Mouse (Mus musculus) myocyte (in vitro differentiated cells): Measurements from ENCODE around the gene Nox1. TPM values are rescaled to one million over a fixed set of nuclear protein-coding genes. Genes with fewer than 3 reads are reported as not detected.

ENCODE experiments used
- H3K27me3 ChIP-seq: one replicate; pipeline ENCODE4 v1.6.1; 2011; ENCODE audit not compliant: control insufficient read depth, insufficient read depth, insufficient read length
- H3K36me3 ChIP-seq: one replicate; pipeline ENCODE4 v1.6.1; 2011; ENCODE audit not compliant: control insufficient read depth, insufficient read depth
- H3K4me2 ChIP-seq: one replicate; pipeline ENCODE4 v1.6.1; 2011; ENCODE audit warnings: low read depth, control low read depth
- H3K4me3 ChIP-seq: one replicate; pipeline ENCODE4 v1.5.1; 2011; ENCODE audit warnings: mild to moderate bottlenecking, control low read depth, moderate library complexity
- H3K79me2 ChIP-seq: one replicate; pipeline ENCODE4 v1.6.1; 2011; ENCODE audit not compliant: control insufficient read depth, insufficient read depth
- H3ac ChIP-seq: one replicate; pipeline ENCODE4 v1.6.1; 2011; ENCODE audit not compliant: control insufficient read depth, insufficient read length
- CEBPB ChIP-seq: IDR thresholded peaks from 2 replicates; pipeline ENCODE4 v1.6.1; 2011; ENCODE audit warnings: mild to moderate bottlenecking, moderate library complexity; ENCODE audit not compliant: poor library complexity, insufficient read depth, severe bottlenecking
- E2F4 ChIP-seq: IDR thresholded peaks from one replicate; pipeline ENCODE4 v1.6.1; 2011; ENCODE audit warnings: mild to moderate bottlenecking, control low read depth, moderate library complexity; ENCODE audit not compliant: insufficient read depth
- MAX ChIP-seq: IDR thresholded peaks from one replicate; pipeline ENCODE4 v1.6.1; 2011; ENCODE audit warnings: low read depth, mild to moderate bottlenecking, control low read depth
- MYOD1 ChIP-seq, 3 experiments: IDR thresholded peaks; one replicate each; pipeline ENCODE4 v1.6.1; 2011; ENCODE audit warnings: control low read depth in 2 of 3, low read depth in 2 of 3, mild to moderate bottlenecking in 2 of 3, moderate library complexity in 1 of 3; ENCODE audit not compliant: insufficient read length in 2 of 3, control insufficient read depth in 1 of 3
- MYOG ChIP-seq, 3 experiments: IDR thresholded peaks; one replicate each; pipeline ENCODE4 v1.6.1; 2011; ENCODE audit warnings: control low read depth in 2 of 3, low read depth in 2 of 3, mild to moderate bottlenecking in 2 of 3; ENCODE audit not compliant: insufficient read length in 2 of 3, control insufficient read depth in 1 of 3, insufficient read depth in 1 of 3
- POLR2A ChIP-seq: IDR thresholded peaks from one replicate; pipeline ENCODE4 v1.6.1; 2011; ENCODE audit warnings: low read depth, mild to moderate bottlenecking, control low read depth, moderate library complexity; ENCODE audit not compliant: insufficient read length
- POLR2AphosphoS2 ChIP-seq: IDR thresholded peaks from one replicate; pipeline ENCODE4 v1.6.1; 2011; ENCODE audit warnings: low read depth, control low read depth; ENCODE audit not compliant: insufficient read length
- REST ChIP-seq: IDR thresholded peaks from one replicate; pipeline ENCODE4 v1.6.1; 2011; ENCODE audit warnings: mild to moderate bottlenecking, control low read depth, moderate library complexity; ENCODE audit not compliant: insufficient read depth, insufficient read length
- SRF ChIP-seq: IDR thresholded peaks from one replicate; pipeline ENCODE4 v1.6.1; 2011; ENCODE audit warnings: low read depth; ENCODE audit not compliant: control insufficient read depth, insufficient read length
- TCF12 ChIP-seq: IDR thresholded peaks from one replicate; pipeline ENCODE4 v1.6.1; 2011; ENCODE audit warnings: mild to moderate bottlenecking, control low read depth; ENCODE audit not compliant: poor library complexity, insufficient read depth, severe bottlenecking
- TCF3 ChIP-seq: IDR thresholded peaks from one replicate; pipeline ENCODE4 v1.6.1; 2011; ENCODE audit warnings: low read depth, control low read depth; ENCODE audit not compliant: insufficient read length
- USF1 ChIP-seq: IDR thresholded peaks from one replicate; pipeline ENCODE4 v1.6.1; 2011; ENCODE audit warnings: low read depth, mild to moderate bottlenecking, control low read depth, moderate library complexity
- polyA plus RNA-seq: library from polyadenylated mRNA; unstranded; fragments of >200 nt; fragmentation: generic; extraction: Trizol; gene quantifications from one replicate; pipeline ENCODE4 v1.2.1, GENCODE M21; 2012; ENCODE audit warnings: missing spikeins

Nox1 gene
- polyA plus RNA-seq, 1 experiment, result 0.04 TPM

DNA sequence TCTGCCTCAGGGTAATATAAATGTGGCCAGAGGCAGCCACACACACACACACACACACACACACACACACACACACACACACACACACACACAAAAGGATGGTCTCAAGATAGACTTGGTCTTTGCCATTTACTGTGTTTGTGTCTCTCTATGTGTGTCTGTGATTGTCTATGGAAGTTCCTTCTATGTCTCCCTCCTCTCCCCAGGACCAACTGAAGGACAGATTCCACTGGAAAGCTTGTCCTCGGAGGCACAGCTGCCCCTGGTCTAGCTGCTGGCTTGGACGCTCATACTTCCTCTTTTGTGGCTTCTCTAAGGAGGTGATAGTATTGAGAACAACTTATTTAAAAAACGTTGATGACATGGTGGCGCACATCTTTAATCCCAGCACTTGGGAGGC is 58.3 kb downstream of the Nox1 start:
- H3K4me3 ChIP-seq, result no peak overlapping the region
- TF ChIP-seq CEBPB (no peak), TCF3 (no peak), REST (no peak), USF1 (no peak), E2F4 (no peak), MAX (no peak), POLR2AphosphoS2 (no peak), MYOD1 (IDR thresholded peaks at IDR 0.05; ENCODE audit: control insufficient read depth in 1 of 3, insufficient read length in 2 of 3, low read depth in 2 of 3) (no peak), TCF12 (no peak)
- H3ac ChIP-seq, result no peak overlapping the region
- H3K36me3 ChIP-seq, result no peaks in the 10 kb centered on the region
- no peaks in the 10 kb centered on the region for H3K79me2 ChIP-seq
- no peaks in the 10 kb centered on the region for H3K27me3 ChIP-seq
- H3K4me2 ChIP-seq, result no peak overlapping the region

DNA sequence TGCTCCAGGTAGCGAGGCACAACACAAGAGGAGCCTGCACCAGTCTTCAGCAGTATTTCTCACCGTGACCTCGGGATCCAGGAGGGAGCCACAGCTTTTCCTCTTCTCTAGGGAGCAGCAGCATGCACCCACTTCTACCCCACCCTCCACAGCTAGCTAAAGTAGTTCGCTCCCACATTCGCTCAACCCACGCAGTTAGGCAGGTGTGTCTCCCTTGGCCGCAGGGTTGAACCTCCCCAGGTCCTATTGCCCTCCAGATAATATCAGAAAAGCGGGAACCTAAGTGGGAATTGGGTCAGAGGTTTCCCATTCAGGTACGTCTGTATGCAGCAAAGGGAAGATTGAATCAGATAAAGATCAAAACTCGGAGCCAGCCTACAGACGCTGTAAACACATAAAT is 58.9 kb downstream of the Nox1 start:
- H3K79me2 ChIP-seq, result no peaks in the 10 kb centered on the region
- no peak overlapping the region for H3K4me2 ChIP-seq
- no peak overlapping the region for H3ac ChIP-seq
- no peaks in the 10 kb centered on the region for H3K36me3 ChIP-seq
- no peak for TF ChIP-seq POLR2A
- no peak for TF ChIP-seq TCF3
- TF ChIP-seq CEBPB, result no peak
- no peak for TF ChIP-seq E2F4
- no peak for TF ChIP-seq MYOD1 (IDR thresholded peaks at IDR 0.05; ENCODE audit: control insufficient read depth in 1 of 3, insufficient read length in 2 of 3, low read depth in 2 of 3)
- no peak for TF ChIP-seq MYOG (IDR thresholded peaks at IDR 0.05; ENCODE audit: control insufficient read depth in 1 of 3, insufficient read depth in 1 of 3, insufficient read length in 2 of 3, low read depth in 2 of 3)
- TF ChIP-seq POLR2AphosphoS2, result no peak
- TF ChIP-seq USF1, result no peak
- TF ChIP-seq TCF12, result no peak
- TF ChIP-seq REST, result no peak
- TF ChIP-seq SRF, result no peak
- no peak for TF ChIP-seq MAX
- H3K4me3 ChIP-seq, result no peak overlapping the region
- H3K27me3 ChIP-seq, result no peaks in the 10 kb centered on the region

DNA sequence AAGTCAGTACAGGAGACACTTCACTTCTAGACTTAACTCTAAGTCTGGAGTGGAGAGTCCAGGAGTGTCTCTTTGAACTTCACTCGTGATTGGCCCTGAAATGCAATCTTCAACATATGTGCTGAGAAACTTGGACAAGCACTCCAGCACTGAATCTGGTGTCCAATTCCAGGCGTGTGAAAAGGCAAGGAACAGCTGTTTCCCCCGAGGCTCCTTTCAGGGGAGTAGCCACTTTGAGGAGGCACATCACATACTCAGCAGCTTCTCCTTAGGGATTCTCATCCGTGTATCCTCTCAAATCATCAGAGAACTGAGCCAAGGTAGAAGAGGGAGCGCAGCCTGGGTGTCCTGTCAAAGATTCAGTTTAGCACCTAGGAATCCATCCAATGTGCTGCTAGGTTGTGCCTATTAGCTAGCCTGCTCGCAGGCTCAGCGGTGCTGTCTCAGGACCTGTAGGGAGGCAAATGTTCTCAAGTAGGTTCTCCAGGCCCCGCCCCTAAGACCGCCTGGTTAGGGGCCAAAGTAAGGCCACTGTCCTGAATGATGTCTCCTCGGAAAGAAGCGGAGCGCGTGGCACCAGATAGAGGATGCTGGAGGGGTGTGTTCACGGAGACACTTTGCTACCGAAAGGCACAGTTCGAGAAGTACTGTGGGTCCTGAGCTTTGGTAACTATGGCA is 59.6 kb downstream of the Nox1 start, which contains the start of gene Xkrx:
Gene Xkrx, minus strand, starts transcription at position 34 of the 678 bp plus-strand sequence.
- no peak for TF ChIP-seq TCF12
- no peak for TF ChIP-seq TCF3
- TF ChIP-seq USF1, result no peak
- no peak for TF ChIP-seq POLR2AphosphoS2
- TF ChIP-seq MYOD1 (IDR thresholded peaks at IDR 0.05; ENCODE audit: control insufficient read depth in 1 of 3, insufficient read length in 2 of 3, low read depth in 2 of 3), result peak in 1 of 3 experiments; percentile 38
- H3K36me3 ChIP-seq, result no peaks in the 10 kb centered on the region
- H3K4me2 ChIP-seq, result no peak within 1 kb of the TSS
- no peak within 1 kb of the TSS for H3ac ChIP-seq
- H3K27me3 ChIP-seq, result no peaks in the 10 kb centered on the region
- H3K4me3 ChIP-seq, result no peak within 1 kb of the TSS
- no peaks in the 10 kb centered on the region for H3K79me2 ChIP-seq

DNA sequence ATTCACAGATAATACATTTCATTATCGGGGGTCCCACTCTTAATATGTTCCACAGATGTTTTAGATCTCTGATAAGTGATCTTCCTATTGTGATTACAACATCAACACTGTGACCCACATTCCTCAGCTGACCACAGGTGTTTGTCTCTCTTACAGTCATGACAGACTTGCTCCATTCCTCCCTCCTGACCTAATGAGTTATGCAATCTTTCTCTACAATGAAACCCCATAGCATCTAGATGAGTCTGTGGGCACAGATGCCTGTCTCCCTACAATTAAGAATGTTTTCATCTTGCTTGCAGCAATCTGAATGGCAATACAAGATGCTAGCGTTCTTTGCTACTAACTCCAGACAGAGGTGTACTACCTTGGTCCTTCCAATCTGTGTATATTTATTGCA is 61.3 kb downstream of the Nox1 start:
- H3K36me3 ChIP-seq, result no peaks in the 10 kb centered on the region
- no peak overlapping the region for H3K4me2 ChIP-seq
- TF ChIP-seq TCF3 (no peak), POLR2AphosphoS2 (no peak), CEBPB (0 out of 2 replicates have a peak, but pooled peaks have one; percentile 8), POLR2A (no peak)

DNA sequence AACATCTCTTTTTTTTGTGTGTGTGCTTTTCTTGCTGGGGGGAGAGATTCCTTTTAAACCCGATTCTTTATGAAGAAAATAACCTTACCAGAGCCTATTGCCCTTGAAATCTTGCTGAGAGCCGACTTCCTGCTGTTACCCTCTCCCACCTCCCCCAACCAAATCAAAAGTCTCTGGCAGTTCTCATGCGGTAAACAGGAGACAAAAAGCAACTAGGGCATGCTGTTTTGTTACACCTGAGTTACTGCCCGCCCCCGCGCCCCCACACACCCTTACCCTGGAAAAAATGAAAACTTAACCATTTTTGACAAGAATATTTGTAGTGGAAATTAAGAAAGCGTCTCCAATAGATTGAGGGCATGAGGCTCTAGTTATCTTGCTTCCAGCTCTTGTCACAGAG is 63.6 kb downstream of the Nox1 start:
- H3K27me3 ChIP-seq, result no peaks in the 10 kb centered on the region
- no peak overlapping the region for H3K4me2 ChIP-seq
- no peak overlapping the region for H3ac ChIP-seq
- H3K79me2 ChIP-seq, result no peaks in the 10 kb centered on the region
- TF ChIP-seq POLR2A, result no peak
- no peak overlapping the region for H3K4me3 ChIP-seq
- H3K36me3 ChIP-seq, result no peaks in the 10 kb centered on the region

More for the DNA sequence above, 61.3 kb downstream of the Nox1 start:
- Histone ChIP-seq H3K79me2 (no peaks in the 10 kb centered on the region), H3ac (no peak overlapping the region), H3K27me3 (no peaks in the 10 kb centered on the region), H3K4me3 (no peak overlapping the region)
